Mouse (Mus musculus): ENCODE results near the gene Noxo1.

Noxo1 gene

DNA sequence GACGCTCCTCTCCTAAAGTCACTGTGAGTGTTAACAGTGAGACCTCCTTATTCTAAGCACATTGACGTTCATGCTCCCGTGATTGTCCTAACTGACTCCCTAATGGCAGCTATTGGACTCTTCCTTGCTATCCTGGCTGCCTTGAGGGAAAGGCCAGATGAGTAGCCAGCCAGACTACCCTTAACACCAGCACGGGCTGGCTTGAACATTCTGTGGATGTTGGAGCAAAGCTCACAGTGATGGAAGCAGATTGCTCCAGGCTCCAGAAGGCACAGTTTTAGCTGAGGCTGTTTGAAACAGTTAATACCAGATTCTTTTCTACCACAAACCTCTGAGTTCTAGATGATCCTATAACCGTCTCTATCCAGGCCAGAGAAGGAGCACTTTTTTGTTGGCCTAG is 47.9 kb downstream of the Noxo1 start:
- DNase-seq (ENCODE audit: low spot score) = no peak

DNA sequence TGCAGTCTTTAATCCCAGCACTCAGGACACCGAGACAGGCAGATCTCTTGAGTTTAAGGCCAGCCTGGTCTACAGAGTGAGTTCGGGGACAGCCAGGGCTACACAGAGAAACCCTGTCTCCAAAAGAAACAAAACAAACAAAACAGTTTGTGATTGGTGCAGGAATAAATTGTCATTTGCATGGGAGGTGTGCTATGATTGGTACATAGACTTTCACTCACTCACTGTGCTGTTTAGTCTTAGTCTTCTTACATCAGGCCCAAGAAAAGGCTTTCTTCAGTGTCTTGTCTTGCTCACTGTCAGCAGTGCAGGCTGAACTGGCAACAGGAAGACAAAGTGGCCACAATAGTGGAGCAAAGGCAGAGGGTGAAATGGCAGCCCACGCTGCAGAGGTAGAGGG is 48.3 kb downstream of the Noxo1 start:
- no peak for DNase-seq (ENCODE audit: low spot score)

DNA sequence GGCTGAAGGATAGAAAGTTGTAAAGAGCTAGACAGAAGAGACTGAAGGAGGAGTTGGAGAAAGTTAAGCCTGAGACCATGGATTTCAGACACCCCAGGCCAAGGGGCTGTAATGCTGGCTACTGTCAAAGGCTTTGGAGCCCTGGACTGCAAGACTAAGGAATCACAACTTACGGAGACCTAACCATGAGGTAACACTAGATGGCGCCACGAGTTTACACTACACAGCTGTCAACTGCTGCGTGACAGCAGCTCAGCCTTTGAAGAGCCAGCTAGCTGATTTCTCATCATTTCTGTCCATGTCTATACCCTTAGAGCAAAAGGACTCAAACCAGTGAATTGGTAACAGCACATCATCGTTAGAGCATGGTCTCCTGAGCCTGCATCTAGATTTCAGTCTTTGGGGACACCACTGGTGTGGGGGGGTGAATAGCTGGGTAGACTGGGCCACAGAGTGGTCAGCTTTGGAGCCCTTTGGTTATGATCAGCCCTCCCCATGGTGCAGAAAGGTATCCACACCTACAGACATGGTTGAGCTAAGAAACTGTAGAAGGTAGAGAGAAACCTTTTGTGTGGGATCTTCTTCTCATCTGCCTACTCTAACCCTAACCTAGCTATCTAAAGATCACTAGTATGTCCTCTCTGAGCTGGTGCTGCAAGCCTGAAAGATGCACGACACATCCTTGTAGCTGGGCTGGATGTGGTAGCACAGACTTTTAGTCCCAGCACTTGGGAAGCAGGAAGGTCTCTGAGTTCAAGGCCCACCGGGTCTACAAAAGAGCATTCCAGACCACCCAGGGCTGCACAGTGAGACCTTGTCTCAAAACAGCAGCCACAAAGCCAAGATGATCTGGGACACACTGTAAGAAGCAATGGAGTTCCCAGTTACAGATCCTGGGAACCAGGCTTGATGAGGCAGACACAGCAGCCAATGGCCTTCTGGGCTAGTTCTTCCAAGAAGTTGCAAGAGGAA is 49.8 kb downstream of the Noxo1 start:
- peak; percentile 84 for DNase-seq (ENCODE audit: low spot score)

DNA sequence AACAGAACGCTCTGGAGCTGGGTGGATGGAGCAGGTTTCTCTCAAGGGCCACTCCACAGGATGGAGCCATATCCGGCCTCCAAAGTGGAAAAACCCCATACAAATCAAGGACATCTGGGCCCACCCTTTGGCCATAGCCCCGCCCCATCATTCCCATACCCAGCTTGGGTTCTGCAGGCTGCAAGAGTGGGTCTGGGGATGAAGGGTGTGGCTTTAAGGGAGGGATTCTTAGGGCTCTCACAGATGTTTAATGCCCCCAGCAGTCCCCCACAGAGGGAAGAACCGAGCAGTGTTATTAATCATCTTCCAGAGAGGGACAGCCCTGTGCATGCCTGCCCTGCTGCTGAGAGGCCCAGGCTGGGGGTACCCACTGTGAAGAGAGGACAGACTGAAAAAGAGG is 51.0 kb downstream of the Noxo1 start:
- no peak for DNase-seq (ENCODE audit: low spot score)

All from urinary bladder, postnatal 14 days (tissue).